Mouse (Mus musculus) forebrain, embryonic 13.5 days (tissue): ENCODE measurements around the gene Camta1. TPM values are rescaled to one million over a fixed set of nuclear protein-coding genes. Genes with fewer than 3 reads are reported as not detected.

ENCODE experiments used
- ATAC-seq: fragments of 200-750 bp; cut with Nextera tagmentation; 2 replicates; pipeline ENCODE4 v1.8.0; 2017
- H3K27ac ChIP-seq: fragments of 300-500 bp; sonication (generic); 2 replicates; pipeline ENCODE4 v1.5.1; 2015; ENCODE audit warnings: inconsistent platforms, mild to moderate bottlenecking, moderate library complexity
- H3K27me3 ChIP-seq: fragments of 300-500 bp; sonication (generic); 2 replicates; pipeline ENCODE4 v1.6.1; 2015; ENCODE audit warnings: mild to moderate bottlenecking, inconsistent platforms
- H3K36me3 ChIP-seq: fragments of 300-500 bp; sonication (generic); 2 replicates; pipeline ENCODE4 v1.6.1; 2015; ENCODE audit warnings: mild to moderate bottlenecking, inconsistent platforms; ENCODE audit not compliant: poor library complexity, severe bottlenecking
- H3K4me1 ChIP-seq: fragments of 300-500 bp; sonication (generic); 2 replicates; pipeline ENCODE4 v1.6.1; 2015; ENCODE audit warnings: inconsistent platforms
- H3K4me2 ChIP-seq: fragments of 300-500 bp; sonication (generic); 2 replicates; pipeline ENCODE4 v1.6.1; 2015; ENCODE audit warnings: inconsistent platforms, mild to moderate bottlenecking, moderate library complexity
- H3K4me3 ChIP-seq: fragments of 300-500 bp; sonication (generic); 2 replicates; pipeline ENCODE4 v1.5.1; 2015; ENCODE audit warnings: mild to moderate bottlenecking, inconsistent platforms
- H3K9ac ChIP-seq: fragments of 300-500 bp; sonication (generic); 2 replicates; pipeline ENCODE4 v1.6.1; 2015; ENCODE audit warnings: mild to moderate bottlenecking, inconsistent platforms
- H3K9me3 ChIP-seq: fragments of 300-500 bp; sonication (generic); replicated peaks from 2 replicates; pipeline ENCODE4 v1.6.1; 2016; ENCODE audit warnings: inconsistent platforms
- WGBS: fragments of 180-500 bp; shearing (Covaris S2); methylation state at CpG from one replicate; pipeline ENCODE4 v1.1.7; 2015; 5-methylcytosine and 5-hydroxymethylcytosine counted together
- polyA plus RNA-seq: library from polyadenylated mRNA; unstranded; fragments of >200 nt; fragmentation: Nextera tagmentation; extraction: Ambion mirVana; gene quantifications from 2 replicates; pipeline ENCODE4 v1.2.1, GENCODE M21; 2015

The Camta1 gene
- polyA plus RNA-seq, 1 experiment from 2014 or later: 150 TPM

GRCm38 (mm10) chr4:150900486-150900885 is 961.2 kb downstream of the Camta1 start:
- Histone ChIP-seq H3K4me3 (no peak overlapping the region), H3K9ac (no peak overlapping the region), H3K4me1 (no peaks in the 10 kb centered on the region), H3K36me3 (peaks cover 93% of the 10 kb centered on the region), H3K9me3 (no peaks in the 10 kb centered on the region), H3K27ac (no peak overlapping the region), H3K27me3 (no peaks in the 10 kb centered on the region), H3K4me2 (no peak overlapping the region)
- WGBS: 96% methylated on average over 13 of the region's 13 CpGs
- ATAC-seq: no peak

GRCm38 (mm10) chr4:150898716-150899365 is 962.8 kb downstream of the Camta1 start:
- Histone ChIP-seq H3K4me2 (no peak overlapping the region), H3K4me3 (no peak overlapping the region), H3K27me3 (no peaks in the 10 kb centered on the region), H3K4me1 (no peaks in the 10 kb centered on the region), H3K9me3 (no peaks in the 10 kb centered on the region), H3K9ac (no peak overlapping the region), H3K27ac (no peak overlapping the region), H3K36me3 (peaks cover 83% of the 10 kb centered on the region)
- 58% methylated on average over 13 of the region's 13 CpGs for WGBS
- no peak for ATAC-seq

GRCm38 (mm10) chr4:150896896-150897624 is 964.6 kb downstream of the Camta1 start:
- no peaks in the 10 kb centered on the region for H3K4me1 ChIP-seq
- H3K4me2 ChIP-seq: no peak overlapping the region
- H3K27me3 ChIP-seq: no peaks in the 10 kb centered on the region
- peaks cover 66% of the 10 kb centered on the region for H3K36me3 ChIP-seq
- WGBS: 94% methylated on average over 26 of the region's 26 CpGs
- no peak overlapping the region for H3K9ac ChIP-seq
- H3K9me3 ChIP-seq: no peaks in the 10 kb centered on the region
- no peak overlapping the region for H3K27ac ChIP-seq
- no peak overlapping the region for H3K4me3 ChIP-seq
- no peak for ATAC-seq

- H3K4me3 ChIP-seq: no peak overlapping the region
- no peak overlapping the region for H3K4me2 ChIP-seq
- peaks cover 4% of the 10 kb centered on the region for H3K4me1 ChIP-seq
- H3K9ac ChIP-seq: no peak overlapping the region
- peaks cover 44% of the 10 kb centered on the region for H3K36me3 ChIP-seq
- H3K27me3 ChIP-seq: no peaks in the 10 kb centered on the region
- 82% methylated on average over 8 of the region's 8 CpGs for WGBS
- no peaks in the 10 kb centered on the region for H3K9me3 ChIP-seq
- ATAC-seq: no peak
- H3K27ac ChIP-seq: no peak overlapping the region
These were observed 966.8 kb downstream of the Camta1 start for GRCm38 (mm10) chr4:150894718-150895501.

GRCm38 (mm10) chr4:150891308-150891707 is 970.4 kb downstream of the Camta1 start:
- Histone ChIP-seq H3K9me3 (no peaks in the 10 kb centered on the region), H3K9ac (no peak overlapping the region), H3K4me3 (no peak overlapping the region), H3K27me3 (no peaks in the 10 kb centered on the region), H3K27ac (no peak overlapping the region), H3K36me3 (peaks cover 11% of the 10 kb centered on the region), H3K4me1 (peaks cover 8% of the 10 kb centered on the region), H3K4me2 (no peak overlapping the region)
- 77% methylated on average over 5 of the region's 5 CpGs for WGBS
- ATAC-seq: no peak

GRCm38 (mm10) chr4:150889955-150890315 is 971.7 kb downstream of the Camta1 start:
- H3K4me2 ChIP-seq: no peak overlapping the region
- H3K36me3 ChIP-seq: no peaks in the 10 kb centered on the region
- H3K27ac ChIP-seq: no peak overlapping the region
- peaks cover 8% of the 10 kb centered on the region for H3K4me1 ChIP-seq
- WGBS: 57% methylated on average over 13 of the region's 13 CpGs
- H3K9me3 ChIP-seq: no peaks in the 10 kb centered on the region
- no peak overlapping the region for H3K9ac ChIP-seq
- H3K27me3 ChIP-seq: no peaks in the 10 kb centered on the region
- no peak overlapping the region for H3K4me3 ChIP-seq
- ATAC-seq: no peak

GRCm38 (mm10) chr4:150889273-150889954 is 972.3 kb downstream of the Camta1 start:
- Histone ChIP-seq H3K27ac (no peak overlapping the region), H3K36me3 (no peaks in the 10 kb centered on the region), H3K4me2 (no peak overlapping the region), H3K4me1 (peaks cover 8% of the 10 kb centered on the region), H3K4me3 (no peak overlapping the region), H3K27me3 (no peaks in the 10 kb centered on the region), H3K9me3 (no peaks in the 10 kb centered on the region), H3K9ac (no peak overlapping the region)
- 51% methylated on average over 20 of the region's 20 CpGs for WGBS
- no peak for ATAC-seq

GRCm38 (mm10) chr4:150888492-150888891 is 973.2 kb downstream of the Camta1 start:
- H3K27me3 ChIP-seq: no peaks in the 10 kb centered on the region
- no peaks in the 10 kb centered on the region for H3K9me3 ChIP-seq
- no peak overlapping the region for H3K4me3 ChIP-seq
- no peak for ATAC-seq
- no peak overlapping the region for H3K27ac ChIP-seq
- H3K36me3 ChIP-seq: no peaks in the 10 kb centered on the region
- H3K4me2 ChIP-seq: no peak overlapping the region
- H3K4me1 ChIP-seq: peaks cover 8% of the 10 kb centered on the region
- 98% methylated on average over 4 of the region's 4 CpGs for WGBS
- H3K9ac ChIP-seq: no peak overlapping the region

GRCm38 (mm10) chr4:150887903-150888302 is 973.8 kb downstream of the Camta1 start:
- H3K9ac ChIP-seq: no peak overlapping the region
- 81% methylated on average over 5 of the region's 5 CpGs for WGBS
- H3K27ac ChIP-seq: no peak overlapping the region
- no peak overlapping the region for H3K4me3 ChIP-seq
- H3K27me3 ChIP-seq: no peaks in the 10 kb centered on the region
- ATAC-seq: no peak
- no peaks in the 10 kb centered on the region for H3K36me3 ChIP-seq
- no peaks in the 10 kb centered on the region for H3K9me3 ChIP-seq
- H3K4me2 ChIP-seq: no peak overlapping the region
- peaks cover 8% of the 10 kb centered on the region for H3K4me1 ChIP-seq

- H3K9me3 ChIP-seq: peaks cover 21% of the 10 kb centered on the region
These were observed 979.0 kb downstream of the Camta1 start for GRCm38 (mm10) chr4:150882632-150883031.

GRCm38 (mm10) chr4:150880364-150880763 is 981.3 kb downstream of the Camta1 start:
- Histone ChIP-seq H3K36me3 (0 out of 2 replicates have a peak, but pooled peaks cover 5% of the 10 kb centered on the region), H3K4me3 (no peak overlapping the region), H3K4me2 (no peak overlapping the region), H3K4me1 (no peaks in the 10 kb centered on the region), H3K27me3 (no peaks in the 10 kb centered on the region), H3K9me3 (peaks cover 21% of the 10 kb centered on the region), H3K9ac (no peak overlapping the region), H3K27ac (no peak overlapping the region)
- ATAC-seq: no peak
- WGBS: 88% methylated on average over 5 of the region's 5 CpGs

More at GRCm38 (mm10) chr4:150882632-150883031, 979.0 kb downstream of the Camta1 start:
- ATAC-seq: no peak
- Histone ChIP-seq H3K4me1 (no peaks in the 10 kb centered on the region), H3K4me2 (no peak overlapping the region), H3K9ac (no peak overlapping the region), H3K36me3 (0 out of 2 replicates have a peak, but pooled peaks cover 5% of the 10 kb centered on the region), H3K4me3 (no peak overlapping the region), H3K27ac (no peak overlapping the region), H3K27me3 (no peaks in the 10 kb centered on the region)
- 88% methylated on average over 5 of the region's 5 CpGs for WGBS

- no peak overlapping the region for H3K27ac ChIP-seq
- no peak for ATAC-seq
- no peak overlapping the region for H3K4me2 ChIP-seq
- H3K36me3 ChIP-seq: 0 out of 2 replicates have a peak, but pooled peaks cover 5% of the 10 kb centered on the region
- H3K4me3 ChIP-seq: no peak overlapping the region
- H3K4me1 ChIP-seq: no peaks in the 10 kb centered on the region
- 97% methylated on average over 22 of the region's 22 CpGs for WGBS
- H3K9me3 ChIP-seq: peaks cover 21% of the 10 kb centered on the region
- H3K27me3 ChIP-seq: no peaks in the 10 kb centered on the region
- H3K9ac ChIP-seq: no peak overlapping the region
These were observed 982.0 kb downstream of the Camta1 start for GRCm38 (mm10) chr4:150879631-150880030.
